Mouse (Mus musculus): ENCODE measurements around the gene Ccdc171. TPM values are rescaled to one million over a fixed set of nuclear protein-coding genes. Genes with fewer than 3 reads are reported as not detected.

Gene Ccdc171
- polyA plus RNA-seq, 1 experiment from 2014 or later: 1.4 TPM

DNA sequence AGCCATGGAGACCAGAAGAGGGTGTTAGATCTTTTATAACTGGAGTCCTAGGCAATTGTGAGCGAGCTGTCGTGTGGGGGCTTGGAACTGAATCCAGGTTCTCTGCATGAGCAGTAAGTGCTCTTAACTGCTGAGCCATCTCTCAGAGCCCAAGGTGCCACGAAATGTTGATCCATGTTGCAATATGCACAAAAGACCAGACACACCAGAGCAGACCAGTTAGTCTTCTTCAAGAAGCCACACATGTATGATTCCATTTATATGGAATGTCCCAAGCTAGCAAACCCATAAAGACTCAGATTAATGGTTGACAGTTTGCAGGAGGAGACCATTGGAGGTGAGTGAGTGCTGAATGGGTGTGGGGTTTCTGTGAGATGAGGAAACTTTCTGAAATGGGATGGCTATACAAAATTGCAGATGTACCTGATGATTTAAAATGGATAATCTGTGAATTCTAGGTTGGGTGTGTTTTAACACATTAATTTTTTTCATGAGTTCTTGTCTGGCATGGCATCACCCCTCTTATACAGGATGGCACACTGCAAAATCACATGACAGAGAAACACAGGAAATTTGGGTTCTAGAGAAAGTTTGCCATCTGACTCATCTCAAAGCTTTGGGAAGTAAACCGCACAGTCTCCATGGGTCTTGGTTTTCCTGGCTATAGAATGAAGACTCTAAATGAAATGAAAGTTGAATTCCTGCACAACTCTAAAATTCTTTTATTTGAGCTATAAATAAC lies 304.5 kb downstream of the Ccdc171 start:
- Histone ChIP-seq H3K27ac (replicated peaks) (no peak overlapping the region), H3K9me3 (ENCODE audit: control insufficient read depth, low read length) (no peaks in the 10 kb centered on the region), H3K4me1 (replicated peaks; ENCODE audit: control insufficient read depth, insufficient read depth) (no peaks in the 10 kb centered on the region), H3K4me3 (ENCODE audit: low read depth, low read length) (no peak overlapping the region), H3K36me3 (ENCODE audit: control insufficient read depth, insufficient read depth, low read length) (no peaks in the 10 kb centered on the region), H3K9ac (ENCODE audit: low read length) (no peak overlapping the region), H3K27me3 (ENCODE audit: control insufficient read depth, insufficient read depth, low read length) (no peaks in the 10 kb centered on the region), H3K4me2 (replicated peaks; ENCODE audit: low read depth) (no peak overlapping the region)
- DNase-seq (ENCODE audit: low spot score): no peak
- no peak for TF ChIP-seq CTCF (IDR thresholded peaks at IDR 0.05; ENCODE audit: low read depth)
- TF ChIP-seq EP300 (optimal IDR thresholded peaks at IDR 0.05): no peak
- 89% methylated on average over 4 of the region's 4 CpGs for WGBS
- ATAC-seq (ENCODE audit: low FRiP score, low TSS enrichment): no peak

DNA sequence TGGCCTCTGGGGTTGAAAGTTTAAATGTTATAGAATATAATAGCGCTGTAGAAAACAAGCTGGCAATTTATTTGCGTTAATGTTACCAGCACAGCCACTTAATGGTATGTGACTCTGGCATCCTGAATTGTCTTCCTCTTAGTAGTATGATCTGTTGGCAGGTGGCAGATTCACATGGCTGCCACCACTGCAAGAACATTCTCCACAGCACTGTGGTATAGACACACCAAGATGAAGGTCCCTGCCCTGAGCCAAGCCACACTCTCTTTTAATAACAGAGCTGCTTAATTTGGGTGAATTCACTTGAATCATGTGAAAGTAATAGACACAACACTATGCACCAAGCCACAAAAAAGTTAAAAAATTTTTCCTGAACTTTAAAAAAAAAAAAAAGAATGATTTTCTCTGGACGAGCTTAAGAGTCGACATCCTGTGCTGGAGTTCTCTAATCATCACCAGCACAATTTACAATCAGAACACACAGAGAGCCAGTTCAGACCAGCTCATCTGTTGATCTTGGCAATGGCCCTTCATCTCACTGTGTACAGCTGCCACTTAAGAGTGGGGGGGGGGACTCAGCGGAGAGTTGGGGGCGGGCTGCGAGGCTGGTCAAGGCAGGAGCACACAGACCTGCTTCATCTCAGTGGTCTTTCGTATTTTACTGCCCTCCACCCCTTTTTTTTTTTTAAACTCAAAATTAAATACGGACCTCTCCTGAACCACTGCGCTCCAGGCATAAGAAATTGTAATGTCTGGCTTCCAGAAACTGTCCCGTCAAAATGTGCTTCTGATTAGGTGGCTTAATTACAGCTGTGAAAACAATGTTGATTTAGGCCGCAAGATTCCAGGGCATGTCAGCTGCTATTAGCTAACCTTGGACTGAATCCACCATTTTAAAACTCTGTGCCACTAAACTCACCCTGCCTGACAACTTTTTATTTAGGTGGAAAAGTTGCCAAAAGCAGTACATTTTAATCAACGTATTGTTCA lies 305.8 kb downstream of the Ccdc171 start:
- Histone ChIP-seq H3K27me3 (ENCODE audit: control insufficient read depth, insufficient read depth, low read length) (no peaks in the 10 kb centered on the region), H3K4me3 (ENCODE audit: low read depth, low read length) (no peak overlapping the region), H3K27ac (replicated peaks) (no peak overlapping the region), H3K36me3 (ENCODE audit: control insufficient read depth, insufficient read depth, low read length) (no peaks in the 10 kb centered on the region), H3K9ac (ENCODE audit: low read length) (no peak overlapping the region), H3K4me2 (replicated peaks; ENCODE audit: low read depth) (no peak overlapping the region), H3K4me1 (replicated peaks; ENCODE audit: control insufficient read depth, insufficient read depth) (no peaks in the 10 kb centered on the region), H3K9me3 (ENCODE audit: control insufficient read depth, low read length) (no peaks in the 10 kb centered on the region)
- TF ChIP-seq EP300 (optimal IDR thresholded peaks at IDR 0.05) (no peak), CTCF (IDR thresholded peaks at IDR 0.05; ENCODE audit: low read depth) (no peak)
- no peak for ATAC-seq (ENCODE audit: low FRiP score, low TSS enrichment)
- DNase-seq (ENCODE audit: low spot score): no peak
- WGBS: 45% methylated on average over 13 of the region's 13 CpGs

DNA sequence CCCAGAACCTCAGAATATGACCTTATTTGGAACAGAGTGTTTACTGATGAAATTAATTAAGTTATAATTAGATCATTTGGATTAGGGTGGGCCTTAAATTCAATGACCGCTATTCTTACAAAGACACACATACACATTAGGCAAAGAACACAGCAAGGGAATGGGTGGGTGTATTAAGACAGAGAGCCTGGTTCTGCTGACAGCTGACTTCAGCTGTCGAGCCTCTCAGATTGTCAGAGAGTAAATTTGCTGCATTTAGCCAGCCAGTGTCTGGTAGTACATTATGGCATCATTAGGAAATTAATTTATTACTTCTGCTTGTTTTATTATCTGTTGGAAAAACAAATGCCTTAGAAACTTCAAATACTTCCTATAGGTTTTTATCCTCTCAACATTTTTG lies 313.7 kb downstream of the Ccdc171 start:
- no peak overlapping the region for H3K4me2 ChIP-seq (replicated peaks; ENCODE audit: low read depth)
- no peak for DNase-seq (ENCODE audit: low spot score)
- no peaks in the 10 kb centered on the region for H3K9me3 ChIP-seq (ENCODE audit: control insufficient read depth, low read length)
- H3K4me3 ChIP-seq (ENCODE audit: low read depth, low read length): no peak overlapping the region
- no peak overlapping the region for H3K9ac ChIP-seq (ENCODE audit: low read length)
- ATAC-seq (ENCODE audit: low FRiP score, low TSS enrichment): no peak
- no peak for TF ChIP-seq CTCF (IDR thresholded peaks at IDR 0.05; ENCODE audit: low read depth)
- no peak for TF ChIP-seq EP300 (optimal IDR thresholded peaks at IDR 0.05)
- no peak overlapping the region for H3K27ac ChIP-seq (replicated peaks)
- no peaks in the 10 kb centered on the region for H3K4me1 ChIP-seq (replicated peaks; ENCODE audit: control insufficient read depth, insufficient read depth)
- H3K27me3 ChIP-seq (ENCODE audit: control insufficient read depth, insufficient read depth, low read length): no peaks in the 10 kb centered on the region
- H3K36me3 ChIP-seq (ENCODE audit: control insufficient read depth, insufficient read depth, low read length): no peaks in the 10 kb centered on the region
- 36% methylated on average over 2 of the region's 2 CpGs for WGBS

DNA sequence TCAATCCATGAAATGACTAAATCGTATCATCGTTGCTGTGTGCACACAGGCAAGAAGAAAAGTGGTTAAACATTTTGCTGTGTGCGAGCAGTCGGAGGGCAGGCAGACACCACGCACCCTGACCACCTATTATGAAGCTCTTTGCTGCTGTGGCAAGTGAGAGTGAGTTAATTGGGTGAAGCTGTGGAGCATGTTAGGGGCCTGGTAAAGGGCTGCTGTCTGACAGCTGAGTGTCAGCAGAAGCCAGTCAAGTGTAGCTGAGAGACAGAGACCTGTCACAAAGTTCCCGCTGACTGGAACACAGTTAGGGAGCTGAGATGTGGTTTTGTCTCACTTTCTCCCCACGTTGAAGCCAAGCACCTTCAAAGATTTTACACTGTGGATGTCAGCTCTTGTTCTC lies 321.0 kb downstream of the Ccdc171 start:
- no peak for DNase-seq (ENCODE audit: low spot score)
- H3K9ac ChIP-seq (ENCODE audit: low read length): no peak overlapping the region
- H3K36me3 ChIP-seq (ENCODE audit: control insufficient read depth, insufficient read depth, low read length): no peaks in the 10 kb centered on the region
- WGBS: 67% methylated on average over 7 of the region's 7 CpGs
- ATAC-seq (ENCODE audit: low FRiP score, low TSS enrichment): no peak
- TF ChIP-seq EP300 (optimal IDR thresholded peaks at IDR 0.05): no peak
- TF ChIP-seq CTCF (IDR thresholded peaks at IDR 0.05; ENCODE audit: low read depth): no peak
- H3K4me2 ChIP-seq (replicated peaks; ENCODE audit: low read depth): no peak overlapping the region
- H3K27me3 ChIP-seq (ENCODE audit: control insufficient read depth, insufficient read depth, low read length): no peaks in the 10 kb centered on the region
- no peaks in the 10 kb centered on the region for H3K9me3 ChIP-seq (ENCODE audit: control insufficient read depth, low read length)
- H3K4me3 ChIP-seq (ENCODE audit: low read depth, low read length): no peak overlapping the region
- no peak overlapping the region for H3K27ac ChIP-seq (replicated peaks)
- H3K4me1 ChIP-seq (replicated peaks; ENCODE audit: control insufficient read depth, insufficient read depth): no peaks in the 10 kb centered on the region

DNA sequence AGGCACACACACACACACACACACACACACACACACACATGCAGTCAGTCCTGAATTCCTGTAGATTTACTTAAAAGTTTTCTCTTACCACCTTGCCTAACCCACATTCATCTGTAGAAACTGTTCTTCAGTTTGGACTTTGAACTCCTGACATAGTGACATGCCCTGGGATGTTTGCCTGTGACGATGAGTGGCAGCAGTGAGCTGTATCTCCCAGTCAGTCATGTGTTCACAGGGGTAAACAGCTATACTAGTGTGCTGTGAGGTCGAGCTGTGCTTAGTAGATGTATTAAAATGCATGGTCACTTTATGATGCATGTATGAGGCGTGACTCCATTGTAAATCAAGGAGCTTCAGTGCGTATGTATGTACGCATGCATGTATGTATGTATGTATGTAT lies 328.5 kb downstream of the Ccdc171 start:
- Histone ChIP-seq H3K4me1 (replicated peaks; ENCODE audit: control insufficient read depth, insufficient read depth) (no peaks in the 10 kb centered on the region), H3K4me3 (ENCODE audit: low read depth, low read length) (no peak overlapping the region), H3K27ac (replicated peaks) (no peak overlapping the region), H3K27me3 (ENCODE audit: control insufficient read depth, insufficient read depth, low read length) (no peaks in the 10 kb centered on the region), H3K9me3 (ENCODE audit: control insufficient read depth, low read length) (no peaks in the 10 kb centered on the region), H3K36me3 (ENCODE audit: control insufficient read depth, insufficient read depth, low read length) (no peaks in the 10 kb centered on the region), H3K4me2 (replicated peaks; ENCODE audit: low read depth) (no peak overlapping the region), H3K9ac (ENCODE audit: low read length) (no peak overlapping the region)
- WGBS: 83% methylated on average over 5 of the region's 5 CpGs
- no peak for TF ChIP-seq CTCF (IDR thresholded peaks at IDR 0.05; ENCODE audit: low read depth)
- no peak for TF ChIP-seq EP300 (optimal IDR thresholded peaks at IDR 0.05)
- ATAC-seq (ENCODE audit: low FRiP score, low TSS enrichment) (peak; percentile 65; the same call in 1 of the 2 replicates), DNase-seq (ENCODE audit: low spot score) (no peak)
